Mouse (Mus musculus): Measurements from ENCODE around the gene Vwa5b2. TPM values are rescaled to one million over a fixed set of nuclear protein-coding genes. Genes with fewer than 3 reads are reported as not detected.

Gene Vwa5b2
- total and polyA plus RNA-seq, 2 experiments from 2014 or later: 32.6 to 49.9 TPM

GRCm38 (mm10) chr16:20651947-20652310 is 62.7 kb downstream of the Vwa5b2 start:
- Histone ChIP-seq H3K9ac (replicated peaks; ENCODE audit: low read length) (peak overlapping the region; percentile 95), H3K27ac (peak overlapping the region; percentile 81; the same call in 1 of the 2 replicates), H3K27me3 (ENCODE audit: insufficient read depth, low read length) (no peaks in the 10 kb centered on the region), H3K9me3 (ENCODE audit: low read length) (no peaks in the 10 kb centered on the region), H3K4me2 (ENCODE audit: low read depth, low read length) (peak overlapping the region; percentile 91), H3K36me3 (ENCODE audit: insufficient read depth, low read length) (peaks cover 10% of the 10 kb centered on the region), H3K4me3 (ENCODE audit: low read length) (peak overlapping the region; percentile 91), H3K4me1 (ENCODE audit: insufficient read depth, low read length) (0 out of 2 replicates have a peak, but pooled peaks cover 3% of the 10 kb centered on the region)
- ATAC-seq (no peak), DNase-seq (ENCODE audit: low spot score) (no peak)
- TF ChIP-seq CTCF (IDR thresholded peaks at IDR 0.05; ENCODE audit: low read depth): no peak
- 9% methylated on average over 12 of the region's 12 CpGs for WGBS

GRCm38 (mm10) chr16:20653315-20653714 is 64.0 kb downstream of the Vwa5b2 start:
- peak overlapping the region; percentile 91; the same call in 1 of the 2 replicates for H3K4me2 ChIP-seq (ENCODE audit: low read depth, low read length)
- no peak for TF ChIP-seq CTCF (IDR thresholded peaks at IDR 0.05; ENCODE audit: low read depth)
- 0 out of 2 replicates have a peak, but pooled peaks cover 3% of the 10 kb centered on the region for H3K4me1 ChIP-seq (ENCODE audit: insufficient read depth, low read length)
- no peaks in the 10 kb centered on the region for H3K9me3 ChIP-seq (ENCODE audit: low read length)
- H3K27ac ChIP-seq: no peak overlapping the region
- no peak overlapping the region for H3K4me3 ChIP-seq (ENCODE audit: low read length)
- no peak for DNase-seq (ENCODE audit: low spot score)
- no peak overlapping the region for H3K9ac ChIP-seq (replicated peaks; ENCODE audit: low read length)
- H3K27me3 ChIP-seq (ENCODE audit: insufficient read depth, low read length): no peaks in the 10 kb centered on the region
- H3K36me3 ChIP-seq (ENCODE audit: insufficient read depth, low read length): peaks cover 22% of the 10 kb centered on the region
- no peak for ATAC-seq
- 47% methylated on average over 2 of the region's 2 CpGs for WGBS

MicroRNAs encoded within 50 kb of the gene (microRNA counts, 519-probe panel; counts per million panel counts)
- 3,329 counts per million, percentile 55 among the panel's probes with 10 or more counts for microRNA mmu-miR-1224

Small RNA genes within 50 kb of the gene (microRNA-seq; reads per million reads assigned to microRNA genes)
- 151 to 166 reads per million in 2 experiments for gene Mir1224

Other genes with a start within 250 kb of the Vwa5b2 start
- gene Abcc5, start 163.1 kb upstream of the Vwa5b2 start, total RNA-seq (2014; rRNA removed): 72.7 and 80.1 TPM in 2 replicates
- 80.4 and 81.0 TPM in 2 replicates for gene Abcc5, start 163.1 kb upstream of the Vwa5b2 start, polyA plus RNA-seq (2015; fragmentation: Nextera tagmentation; extraction: Ambion mirVana)
- gene Eif2b5, start 90.7 kb upstream of the Vwa5b2 start, total RNA-seq (2014; rRNA removed): 102 and 109 TPM in 2 replicates
- gene Eif2b5, start 90.7 kb upstream of the Vwa5b2 start, polyA plus RNA-seq (2015; fragmentation: Nextera tagmentation; extraction: Ambion mirVana): 80.9 and 81.4 TPM in 2 replicates
- gene Dvl3, start 72.5 kb upstream of the Vwa5b2 start, total RNA-seq (2014; rRNA removed): 44.3 and 48.6 TPM in 2 replicates
- gene Dvl3, start 72.5 kb upstream of the Vwa5b2 start, polyA plus RNA-seq (2015; fragmentation: Nextera tagmentation; extraction: Ambion mirVana): 22.3 and 25.7 TPM in 2 replicates
- gene Ap2m1, start 54.0 kb upstream of the Vwa5b2 start, total RNA-seq (2014; rRNA removed): 966 and 1,021 TPM in 2 replicates
- 1,289 and 1,346 TPM in 2 replicates for gene Ap2m1, start 54.0 kb upstream of the Vwa5b2 start, polyA plus RNA-seq (2015; fragmentation: Nextera tagmentation; extraction: Ambion mirVana)
- 42.1 and 63.4 TPM in 2 replicates for gene Abcf3, start 40.9 kb upstream of the Vwa5b2 start, total RNA-seq (2014; rRNA removed)
- 67.5 and 73.2 TPM in 2 replicates for gene Abcf3, start 40.9 kb upstream of the Vwa5b2 start, polyA plus RNA-seq (2015; fragmentation: Nextera tagmentation; extraction: Ambion mirVana)
- gene Eef1akmt4, start 22.1 kb downstream of the Vwa5b2 start, total RNA-seq (2014; rRNA removed): 6.0 and 6.4 TPM in 2 replicates
- gene Eef1akmt4, start 22.1 kb downstream of the Vwa5b2 start, polyA plus RNA-seq (2015; fragmentation: Nextera tagmentation; extraction: Ambion mirVana): 5.6 and 6.5 TPM in 2 replicates
- 0.54 TPM in 1 of 2 replicates, not detected in the other for gene Gm49333, start 22.1 kb downstream of the Vwa5b2 start, total RNA-seq (2014; rRNA removed)
- not detected in 2 replicates for gene Gm49333, start 22.1 kb downstream of the Vwa5b2 start, polyA plus RNA-seq (2015; fragmentation: Nextera tagmentation; extraction: Ambion mirVana)
- 34.8 and 38.9 TPM in 2 replicates for gene Alg3, start 22.3 kb downstream of the Vwa5b2 start, total RNA-seq (2014; rRNA removed)
- gene Alg3, start 22.3 kb downstream of the Vwa5b2 start, polyA plus RNA-seq (2015; fragmentation: Nextera tagmentation; extraction: Ambion mirVana): 35.5 and 36.5 TPM in 2 replicates
- 70.2 and 82.9 TPM in 2 replicates for gene Camk2n2, start 31.8 kb downstream of the Vwa5b2 start, total RNA-seq (2014; rRNA removed)
- 84.7 and 85.7 TPM in 2 replicates for gene Camk2n2, start 31.8 kb downstream of the Vwa5b2 start, polyA plus RNA-seq (2015; fragmentation: Nextera tagmentation; extraction: Ambion mirVana)
- 14.7 and 24.6 TPM in 2 replicates for gene Ece2, start 40.4 kb downstream of the Vwa5b2 start, total RNA-seq (2014; rRNA removed)
- gene Ece2, start 40.4 kb downstream of the Vwa5b2 start, polyA plus RNA-seq (2015; fragmentation: Nextera tagmentation; extraction: Ambion mirVana): 16.0 and 16.6 TPM in 2 replicates
- gene Psmd2, start 62.2 kb downstream of the Vwa5b2 start, total RNA-seq (2014; rRNA removed): 192 and 196 TPM in 2 replicates
- gene Psmd2, start 62.2 kb downstream of the Vwa5b2 start, polyA plus RNA-seq (2015; fragmentation: Nextera tagmentation; extraction: Ambion mirVana): 308 and 314 TPM in 2 replicates
- gene Eif4g1, start 78.8 kb downstream of the Vwa5b2 start, total RNA-seq (2014; rRNA removed): 424 and 428 TPM in 2 replicates
- 115 and 124 TPM in 2 replicates for gene Eif4g1, start 78.8 kb downstream of the Vwa5b2 start, polyA plus RNA-seq (2015; fragmentation: Nextera tagmentation; extraction: Ambion mirVana)
- gene Fam131a, start 103.8 kb downstream of the Vwa5b2 start, total RNA-seq (2014; rRNA removed): 130 and 147 TPM in 2 replicates
- gene Fam131a, start 103.8 kb downstream of the Vwa5b2 start, polyA plus RNA-seq (2015; fragmentation: Nextera tagmentation; extraction: Ambion mirVana): 49.0 and 55.4 TPM in 2 replicates
- gene Polr2h, start 128.2 kb downstream of the Vwa5b2 start, total RNA-seq (2014; rRNA removed): 25.5 and 29.2 TPM in 2 replicates
- 88.6 and 90.8 TPM in 2 replicates for gene Polr2h, start 128.2 kb downstream of the Vwa5b2 start, polyA plus RNA-seq (2015; fragmentation: Nextera tagmentation; extraction: Ambion mirVana)
- 57.0 and 74.6 TPM in 2 replicates for gene Clcn2, start 128.3 kb downstream of the Vwa5b2 start, total RNA-seq (2014; rRNA removed)
- 18.5 and 21.2 TPM in 2 replicates for gene Clcn2, start 128.3 kb downstream of the Vwa5b2 start, polyA plus RNA-seq (2015; fragmentation: Nextera tagmentation; extraction: Ambion mirVana)
- 32.0 and 35.5 TPM in 2 replicates for gene Chrd, start 143.7 kb downstream of the Vwa5b2 start, total RNA-seq (2014; rRNA removed)
- 6.2 and 7.0 TPM in 2 replicates for gene Chrd, start 143.7 kb downstream of the Vwa5b2 start, polyA plus RNA-seq (2015; fragmentation: Nextera tagmentation; extraction: Ambion mirVana)
- gene Thpo, start 145.0 kb downstream of the Vwa5b2 start, total RNA-seq (2014; rRNA removed): 1.0 and 1.3 TPM in 2 replicates
- gene Thpo, start 145.0 kb downstream of the Vwa5b2 start, polyA plus RNA-seq (2015; fragmentation: Nextera tagmentation; extraction: Ambion mirVana): 1.4 and 1.6 TPM in 2 replicates